Mouse (Mus musculus) thymus, adult 2 months (tissue): ENCODE measurements around the gene Tmem215. TPM values are rescaled to one million over a fixed set of nuclear protein-coding genes. Genes with fewer than 3 reads are reported as not detected.

ENCODE experiments used
- DNase-seq: peaks from one replicate; pipeline ENCODE4 v3.0.0; 2021
- H3K27ac ChIP-seq: fragments of 200-500 bp; 2 replicates; pipeline ENCODE4 v1.5.1; 2012; ENCODE audit warnings: low read length, control low read depth; ENCODE audit not compliant: control insufficient read depth, insufficient read depth
- H3K27me3 ChIP-seq: fragments of 200-500 bp; 2 replicates; pipeline ENCODE4 v1.6.1; 2012; ENCODE audit warnings: mild to moderate bottlenecking, low read length, moderate library complexity, mixed read lengths; ENCODE audit not compliant: control insufficient read depth, insufficient read depth
- H3K36me3 ChIP-seq: fragments of 200-500 bp; 2 replicates; pipeline ENCODE4 v1.6.1; 2012; ENCODE audit warnings: mild to moderate bottlenecking, low read length, moderate library complexity; ENCODE audit not compliant: control insufficient read depth, insufficient read depth
- H3K4me1 ChIP-seq: fragments of 200-500 bp; replicated peaks from 2 replicates; pipeline ENCODE4 v1.6.1; 2012; ENCODE audit warnings: low read length; ENCODE audit not compliant: control insufficient read depth, insufficient read depth
- H3K4me3 ChIP-seq: fragments of 200-500 bp; 2 replicates; pipeline ENCODE4 v1.5.1; 2012; ENCODE audit warnings: mild to moderate bottlenecking, low read length, control low read depth, moderate library complexity; ENCODE audit not compliant: control insufficient read depth, insufficient read depth
- CTCF ChIP-seq: fragments of 200-500 bp; IDR thresholded peaks from 2 replicates; pipeline ENCODE4 v1.5.1; 2012; ENCODE audit warnings: mild to moderate bottlenecking, control low read depth, low read length, moderate library complexity, borderline replicate concordance; ENCODE audit not compliant: control insufficient read depth, poor library complexity, insufficient read depth; ENCODE audit errors: extremely low read depth
- POLR2A ChIP-seq: fragments of 200-500 bp; IDR thresholded peaks from 2 replicates; pipeline ENCODE4 v1.6.1; 2012; ENCODE audit warnings: mild to moderate bottlenecking, low read length, control low read depth, moderate library complexity; ENCODE audit not compliant: control insufficient read depth, poor library complexity, insufficient read depth; ENCODE audit errors: extremely low read depth
- WGBS: fragments of 180-500 bp; shearing (Covaris S2); methylation state at CpG from one replicate; pipeline ENCODE4 v1.1.7; 2018; 5-methylcytosine and 5-hydroxymethylcytosine counted together
- polyA plus RNA-seq: library from polyadenylated mRNA; depleted of rRNA; stranded (reverse); fragments of >200 nt; gene quantifications from 2 replicates; pipeline ENCODE4 v1.2.3, GENCODE M21; 2012; rRNA removed

Tmem215 gene
- polyA plus RNA-seq, 1 experiment: 0.04 TPM

DNA sequence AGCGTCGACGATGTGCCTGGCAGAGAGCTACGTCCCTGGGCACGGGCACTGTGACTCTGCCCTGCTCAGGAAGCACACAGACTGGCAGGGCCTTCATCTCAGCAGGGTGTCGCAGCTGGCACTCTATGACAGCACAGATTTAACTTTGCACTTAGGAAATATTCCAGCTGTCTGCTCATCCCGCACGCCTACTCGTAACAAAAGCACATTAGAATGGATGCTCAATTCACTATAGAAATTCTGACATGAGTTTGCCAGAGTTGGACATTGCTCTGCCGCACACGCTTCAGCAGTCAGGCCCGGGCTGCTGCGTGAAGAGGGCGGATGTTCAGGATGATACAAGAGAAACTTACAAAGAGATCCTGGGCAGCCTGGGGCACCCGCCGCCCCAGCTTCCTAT, 37.6 kb downstream of the Tmem215 start:
- H3K27me3 ChIP-seq: no peaks in the 10 kb centered on the region
- TF ChIP-seq POLR2A: no peak
- no peak overlapping the region for H3K4me3 ChIP-seq
- 94% methylated on average over 16 of the region's 16 CpGs for WGBS
- no peak overlapping the region for H3K27ac ChIP-seq
- DNase-seq: no peak
- no peaks in the 10 kb centered on the region for H3K36me3 ChIP-seq
- H3K4me1 ChIP-seq: no peaks in the 10 kb centered on the region

DNA sequence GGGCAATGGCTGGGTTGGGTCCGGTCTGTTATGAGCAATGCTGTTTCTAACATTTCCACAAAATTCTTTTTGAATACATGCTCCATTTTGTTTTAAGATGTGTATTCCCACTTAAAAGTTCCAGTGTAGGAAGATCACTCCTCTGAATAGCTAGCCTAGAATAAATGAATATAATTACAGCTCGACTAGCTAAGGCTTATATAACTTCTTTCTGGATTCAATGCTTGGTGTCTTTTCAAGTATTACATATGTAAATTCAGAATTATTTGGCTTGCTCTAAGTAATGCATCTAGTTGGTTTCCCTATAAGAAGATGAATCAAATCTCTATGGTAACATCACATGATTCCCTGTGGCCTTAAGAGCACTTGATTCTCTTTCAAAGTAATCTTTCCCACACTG, 41.3 kb downstream of the Tmem215 start:
- Histone ChIP-seq H3K27me3 (no peaks in the 10 kb centered on the region), H3K27ac (no peak overlapping the region), H3K4me3 (no peak overlapping the region), H3K36me3 (no peaks in the 10 kb centered on the region), H3K4me1 (no peaks in the 10 kb centered on the region)
- TF ChIP-seq POLR2A (no peak), CTCF (no peak)
- no peak for DNase-seq
- 92% methylated on average over 2 of the region's 2 CpGs for WGBS

DNA sequence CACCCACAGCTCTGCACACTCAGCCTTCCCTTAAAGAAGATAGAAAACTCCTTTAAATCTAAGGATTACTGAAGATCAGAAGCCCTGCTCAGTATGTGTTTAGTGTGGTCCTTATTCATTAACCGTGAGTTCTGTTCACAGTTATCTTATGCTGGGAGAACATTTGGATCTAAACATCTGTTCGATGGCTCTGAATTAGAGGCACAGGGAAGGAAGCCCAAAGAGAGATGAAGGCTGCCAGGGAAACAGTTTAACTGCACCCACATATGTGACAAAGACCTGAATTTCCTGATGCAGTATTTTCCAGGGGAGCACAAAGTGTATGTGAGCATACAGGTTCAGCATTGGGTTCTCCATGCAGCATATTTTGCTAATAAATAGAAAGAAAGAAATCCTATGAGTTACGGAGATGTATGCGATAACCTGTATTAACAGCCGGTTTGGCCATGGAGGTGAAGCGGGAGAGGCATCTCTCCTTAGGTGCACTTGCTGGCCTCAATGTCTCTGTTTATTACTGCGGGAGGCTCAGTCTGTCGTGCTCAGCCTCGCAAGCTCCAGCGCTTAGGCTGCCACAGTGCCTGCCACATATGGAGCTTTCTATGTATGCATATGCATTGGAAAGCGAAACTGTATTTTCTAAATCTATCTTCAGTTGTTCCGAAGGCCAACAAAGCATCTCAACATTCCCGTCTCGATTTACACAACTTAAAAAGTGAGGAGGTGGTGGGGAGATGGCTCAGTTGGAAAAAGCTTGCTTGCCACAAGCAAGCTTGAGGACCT, 46.8 kb downstream of the Tmem215 start:
- no peak for TF ChIP-seq POLR2A
- no peak for TF ChIP-seq CTCF
- no peaks in the 10 kb centered on the region for H3K4me1 ChIP-seq
- no peak overlapping the region for H3K4me3 ChIP-seq
- H3K27ac ChIP-seq: no peak overlapping the region
- no peak for DNase-seq
- no peaks in the 10 kb centered on the region for H3K36me3 ChIP-seq
- no peaks in the 10 kb centered on the region for H3K27me3 ChIP-seq
- WGBS: 95% methylated on average over 14 of the region's 14 CpGs

Other genes with a start within 250 kb of the Tmem215 start
- gene Ddx58, start 232.4 kb upstream of the Tmem215 start, polyA plus RNA-seq: 22.8 and 24.8 TPM in 2 replicates
- gene Smim27, start 202.6 kb upstream of the Tmem215 start, polyA plus RNA-seq: 10.9 and 18.4 TPM in 2 replicates
- 6.1 and 7.4 TPM in 2 replicates for gene Topors, start 202.3 kb upstream of the Tmem215 start, polyA plus RNA-seq
- 102 and 125 TPM in 2 replicates for gene Ndufb6, start 192.8 kb upstream of the Tmem215 start, polyA plus RNA-seq
- gene Aptx, start 231.0 kb downstream of the Tmem215 start, polyA plus RNA-seq: 8.2 and 9.1 TPM in 2 replicates
- 11.5 and 13.4 TPM in 2 replicates for gene Dnaja1, start 250.0 kb downstream of the Tmem215 start, polyA plus RNA-seq